Mouse (Mus musculus) c-Kit-positive CD71-negative TER-119-negative erythroid progenitor cells, embryonic 14.5 days (primary cell): ENCODE results near the gene Pde8a.

Experiments used
- DNase-seq: peaks from one replicate; pipeline ENCODE4 v3.0.0-alpha.2; 2013; ENCODE audit warnings: low read depth

Gene Pde8a

DNA sequence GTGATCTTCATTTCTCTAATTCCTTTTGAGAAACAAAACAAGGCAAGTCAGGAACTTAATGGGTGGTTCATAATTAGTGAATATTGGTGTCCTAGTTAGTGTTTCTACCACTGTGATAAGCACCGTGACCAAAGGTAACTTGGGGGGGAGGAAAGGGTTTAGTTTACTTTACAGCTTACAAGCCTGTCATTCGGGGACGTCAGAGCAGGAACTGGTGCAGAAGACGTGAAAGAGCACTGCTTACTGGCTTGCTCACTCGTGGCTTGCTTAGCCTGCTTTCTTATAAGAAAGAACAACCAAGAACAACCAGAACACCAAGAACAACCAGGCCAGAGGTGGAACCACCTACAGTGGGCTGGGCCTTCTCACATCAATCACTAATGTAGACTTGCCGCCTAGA lies 65.6 kb downstream of the Pde8a start:
- DNase-seq: no peak

DNA sequence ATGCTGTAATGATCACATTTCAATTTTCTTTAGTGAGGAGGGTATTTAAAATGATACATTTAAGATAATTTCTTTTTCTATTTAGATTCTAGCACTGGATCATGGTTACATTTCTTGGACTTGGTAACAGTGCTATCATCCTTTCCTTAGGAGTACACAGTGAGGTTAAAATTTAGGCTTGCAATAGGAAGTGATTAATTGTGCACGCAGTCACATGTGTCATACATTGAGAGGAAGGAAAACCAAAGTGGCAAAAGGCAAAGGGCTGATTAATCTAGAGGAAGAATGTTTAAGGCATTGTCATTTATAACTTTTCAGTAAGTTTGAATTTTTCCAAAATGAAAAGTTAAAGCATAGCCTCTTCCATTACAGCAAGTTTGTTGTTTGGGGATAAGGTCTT lies 67.8 kb downstream of the Pde8a start:
- DNase-seq: no peak

DNA sequence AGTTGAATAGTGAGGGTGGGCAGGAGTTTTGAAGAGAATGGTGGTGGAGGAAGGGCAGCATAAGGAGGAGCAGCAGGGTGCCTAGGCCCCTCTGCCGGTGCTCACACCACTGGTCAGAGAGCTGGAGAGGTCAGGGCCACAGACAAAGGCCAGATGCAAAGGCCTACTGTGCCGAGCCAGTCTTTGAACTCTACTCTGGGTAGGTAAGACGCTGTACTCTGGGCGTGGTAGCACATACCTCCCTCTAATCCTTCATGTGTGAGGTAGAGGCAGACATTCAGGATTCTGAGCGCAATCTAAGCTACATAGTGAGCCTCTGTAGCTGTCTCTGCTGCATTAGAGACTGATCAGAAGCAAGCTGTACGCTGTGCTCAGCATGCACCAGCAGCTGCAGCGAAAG lies 73.1 kb downstream of the Pde8a start:
- DNase-seq: no peak

DNA sequence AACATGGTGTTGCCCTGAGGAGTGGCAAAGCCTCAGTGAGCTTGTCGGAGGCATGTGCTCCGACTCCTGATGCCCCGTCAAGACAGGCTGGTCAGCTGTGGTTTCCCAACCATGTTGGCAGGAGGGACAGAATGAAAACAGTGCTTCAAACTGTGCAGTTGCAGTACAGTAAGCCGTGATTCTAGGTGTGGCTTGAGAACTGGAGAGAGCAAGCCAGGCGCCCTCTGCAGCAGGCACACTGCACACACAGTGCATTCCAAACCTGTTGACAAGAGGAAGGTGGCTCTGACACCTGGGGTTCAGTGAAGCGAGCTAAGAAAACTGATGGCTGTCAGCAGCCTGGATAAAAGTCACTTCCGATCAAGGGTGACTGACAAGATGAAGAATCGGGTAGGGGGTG lies 73.5 kb downstream of the Pde8a start:
- DNase-seq: no peak

DNA sequence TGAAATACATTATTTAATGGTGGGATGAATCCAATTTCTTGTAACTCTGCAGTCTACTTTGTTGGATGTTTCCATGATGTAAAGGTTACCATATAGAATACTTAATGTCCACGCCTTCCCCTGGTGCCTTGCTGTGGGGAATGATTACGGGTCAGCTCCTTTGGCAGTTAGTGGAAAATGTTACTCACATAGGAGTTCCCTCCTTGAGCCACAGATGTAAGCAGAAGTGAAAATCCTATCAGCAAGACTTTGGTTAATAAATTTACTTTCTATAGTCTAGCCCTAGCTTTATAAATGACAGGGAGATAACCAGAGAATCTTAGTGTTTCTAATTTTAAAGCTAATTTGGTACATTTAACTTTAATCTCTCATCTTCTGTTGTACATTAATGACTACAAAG lies 81.8 kb downstream of the Pde8a start:
- DNase-seq: no peak

DNA sequence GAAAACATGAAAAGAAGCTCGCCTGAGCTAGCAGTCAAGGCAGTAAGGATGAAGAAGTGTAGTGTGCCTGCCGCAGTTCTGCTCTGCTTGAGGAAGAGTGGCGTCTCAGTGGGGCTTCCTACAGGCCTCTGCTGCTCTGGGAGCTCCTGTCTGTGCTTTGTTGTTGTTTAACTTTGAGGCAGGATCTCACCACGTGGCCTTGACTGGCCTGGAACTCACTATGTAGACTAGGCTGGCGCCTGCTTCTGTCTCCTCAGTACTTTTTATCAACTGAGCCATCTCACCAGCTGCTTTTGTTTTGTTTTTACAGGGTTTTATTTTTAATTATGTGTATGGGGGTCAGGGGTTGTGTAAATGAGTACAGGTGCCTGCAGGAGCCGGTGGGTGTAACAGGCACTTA lies 84.8 kb downstream of the Pde8a start:
- no peak for DNase-seq

DNA sequence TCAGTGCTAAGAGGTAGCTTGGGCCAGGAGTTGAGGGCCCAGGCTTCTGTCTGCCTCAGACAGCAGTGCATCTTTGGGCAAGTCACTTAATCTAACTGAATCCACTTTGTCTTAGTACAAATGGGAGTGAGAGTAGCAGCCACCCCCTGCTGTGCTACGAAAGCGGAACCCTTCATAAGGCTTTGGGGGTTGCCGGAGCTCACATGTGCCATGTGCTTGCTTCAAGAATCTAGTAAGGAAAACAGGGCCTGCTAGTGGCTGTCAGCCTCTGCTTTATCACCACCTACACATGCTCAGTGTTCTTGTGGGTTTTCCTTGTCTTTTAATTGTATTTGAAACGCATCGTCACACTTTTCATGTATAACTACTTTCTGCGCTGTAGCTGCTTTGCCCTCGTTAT lies 87.9 kb downstream of the Pde8a start:
- no peak for DNase-seq

DNA sequence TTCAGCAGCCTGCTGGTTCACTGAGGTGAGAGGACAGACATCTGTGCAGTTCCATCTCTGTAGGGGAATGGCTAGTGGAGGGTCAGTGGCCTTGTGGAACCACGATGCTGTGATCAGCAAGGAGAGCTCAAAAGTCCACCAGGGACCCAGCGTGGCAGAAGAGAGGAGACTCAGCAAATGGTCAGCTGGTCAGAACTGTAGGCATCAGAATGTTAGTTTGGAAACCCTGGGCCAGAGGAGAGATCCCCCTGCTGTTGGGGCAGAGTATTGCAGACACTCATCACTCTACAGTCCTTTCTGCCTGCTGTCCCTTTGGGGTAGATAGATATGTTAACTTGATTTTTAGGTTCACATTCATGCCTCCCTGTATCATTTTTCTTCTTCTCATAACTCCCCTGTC lies 90.3 kb downstream of the Pde8a start:
- DNase-seq: no peak

DNA sequence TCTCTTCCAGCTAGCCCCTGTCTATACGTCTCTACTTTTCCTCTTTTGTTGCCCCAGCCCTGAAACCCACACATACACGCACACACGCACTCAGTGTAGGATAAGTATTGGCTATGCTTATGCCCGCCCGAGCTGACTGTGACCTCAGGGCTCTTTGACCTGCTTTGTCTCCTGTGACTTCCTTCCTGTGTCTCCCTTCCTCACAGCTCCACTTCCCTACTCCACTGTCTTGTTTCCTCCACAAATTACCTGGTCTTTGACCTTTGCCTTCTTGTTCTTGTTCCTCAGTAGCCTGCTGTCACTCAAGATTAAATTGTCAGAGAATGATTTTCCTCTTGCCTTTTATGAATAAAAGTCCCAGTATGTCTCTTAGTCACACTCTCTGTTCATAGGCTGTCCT lies 90.7 kb downstream of the Pde8a start:
- no peak for DNase-seq

DNA sequence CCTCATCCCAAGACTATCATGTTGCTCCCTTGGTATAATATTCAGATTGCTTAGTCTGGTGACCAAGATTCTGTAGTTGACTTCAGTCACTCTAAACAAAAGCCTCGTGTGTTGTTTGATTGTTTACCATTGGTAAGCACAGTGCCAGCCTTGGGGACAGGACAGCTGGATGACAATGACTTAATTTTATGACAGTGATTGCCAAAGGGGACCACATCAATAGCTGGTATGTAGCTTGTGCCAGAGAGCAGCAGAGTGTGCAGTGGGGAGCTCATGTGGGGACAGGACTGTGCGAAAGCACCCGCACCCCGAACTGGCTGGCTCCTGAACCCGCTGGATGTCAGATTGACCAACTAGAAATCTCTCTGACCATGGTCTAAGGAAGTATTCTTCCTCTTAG lies 91.3 kb downstream of the Pde8a start:
- no peak for DNase-seq

DNA sequence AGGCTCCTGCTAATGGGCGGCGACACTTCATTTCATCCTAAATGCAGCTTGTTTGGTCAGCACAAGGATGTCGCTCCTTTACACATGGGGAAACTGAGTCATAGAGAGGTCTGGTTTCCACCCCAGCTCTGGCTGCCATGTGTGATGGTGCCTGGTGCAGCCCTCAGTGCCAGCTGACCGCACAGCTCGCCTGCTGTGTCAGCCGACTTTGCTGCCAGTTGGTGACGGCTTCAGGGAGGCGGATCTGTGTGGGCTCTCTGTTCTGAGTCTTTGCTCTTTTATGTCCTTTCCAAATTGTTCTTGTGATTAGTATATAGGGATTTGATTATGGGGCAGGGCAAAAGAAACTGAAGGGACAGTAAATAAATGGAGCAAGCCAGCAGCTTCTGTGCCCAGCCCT lies 94.3 kb downstream of the Pde8a start:
- DNase-seq: no peak

DNA sequence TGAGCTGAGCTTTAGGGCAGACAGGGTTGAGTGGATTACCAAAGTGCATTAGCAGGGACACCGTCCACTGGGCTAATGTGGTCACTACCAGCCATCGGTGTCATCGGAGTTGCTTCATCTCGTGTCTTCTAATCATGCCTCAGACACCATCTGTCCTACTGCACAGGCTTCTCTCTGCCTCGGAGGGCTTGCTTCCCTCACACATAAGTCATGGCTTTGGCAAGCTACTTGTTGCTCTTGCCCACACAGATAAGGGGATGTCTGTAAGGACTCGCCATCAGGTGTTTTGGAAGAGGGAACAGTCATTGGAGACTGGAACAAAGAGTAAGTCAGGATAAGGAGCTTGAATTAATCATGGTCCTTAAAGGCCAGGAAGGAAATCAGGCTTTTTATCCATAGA lies 95.9 kb downstream of the Pde8a start:
- DNase-seq: no peak

DNA sequence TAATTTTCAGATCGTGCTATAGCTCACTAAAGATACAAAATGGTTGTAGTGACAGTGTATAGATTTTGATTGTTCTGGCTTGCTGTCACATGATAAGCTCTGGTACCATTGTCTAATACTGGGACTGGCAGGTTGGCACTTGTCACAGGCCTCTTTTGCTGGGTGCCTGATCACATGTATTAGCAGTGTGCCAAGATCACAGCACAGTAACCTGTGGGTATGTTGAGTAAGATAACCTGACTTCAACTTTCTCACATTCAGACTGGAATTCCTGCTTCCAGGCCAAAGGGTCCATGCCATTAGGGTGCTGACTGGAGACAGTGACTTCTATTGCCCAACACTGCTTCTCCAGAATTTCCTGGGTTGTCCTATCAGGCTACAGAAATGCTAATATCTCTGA lies 97.7 kb downstream of the Pde8a start:
- no peak for DNase-seq

DNA sequence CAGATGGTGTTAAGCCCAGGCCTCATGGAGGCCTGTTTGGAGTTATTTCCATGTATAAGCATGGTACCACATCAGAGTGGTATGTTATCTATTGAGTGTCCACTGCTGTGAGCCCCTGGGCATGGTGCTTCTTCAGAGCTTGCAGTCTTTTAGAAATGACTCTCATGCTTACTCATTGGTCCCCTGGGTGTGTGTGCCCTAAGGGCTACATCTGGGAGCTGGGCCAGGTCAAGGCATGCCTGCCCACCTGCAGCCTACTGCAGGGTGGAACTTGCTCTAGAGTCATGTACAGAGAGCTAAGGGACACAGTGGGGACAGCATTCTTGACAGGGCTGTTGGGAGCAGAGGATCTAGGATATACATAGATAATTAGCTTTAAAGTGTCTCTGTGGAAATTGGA lies 98.2 kb downstream of the Pde8a start:
- DNase-seq: no peak

DNA sequence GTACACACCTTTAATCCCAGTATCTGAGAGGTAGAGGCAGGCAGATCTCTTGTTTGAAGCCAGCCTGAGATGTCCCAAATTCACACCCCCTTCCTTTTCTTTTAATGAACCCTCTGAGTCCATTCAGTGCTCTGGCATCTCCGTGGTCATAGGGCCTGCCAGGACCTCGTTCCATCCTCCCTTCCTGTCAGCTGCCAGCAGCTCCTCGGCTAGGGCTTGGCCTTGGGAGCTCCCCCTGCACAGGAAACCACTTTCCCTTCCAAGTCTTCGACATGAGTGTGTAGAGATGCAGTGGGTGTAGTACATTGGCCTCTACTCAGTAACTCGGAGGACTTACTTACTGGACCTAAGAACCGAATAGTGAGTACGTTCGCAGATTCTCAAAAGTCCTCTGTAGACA lies 102.2 kb downstream of the Pde8a start:
- no peak for DNase-seq

DNA sequence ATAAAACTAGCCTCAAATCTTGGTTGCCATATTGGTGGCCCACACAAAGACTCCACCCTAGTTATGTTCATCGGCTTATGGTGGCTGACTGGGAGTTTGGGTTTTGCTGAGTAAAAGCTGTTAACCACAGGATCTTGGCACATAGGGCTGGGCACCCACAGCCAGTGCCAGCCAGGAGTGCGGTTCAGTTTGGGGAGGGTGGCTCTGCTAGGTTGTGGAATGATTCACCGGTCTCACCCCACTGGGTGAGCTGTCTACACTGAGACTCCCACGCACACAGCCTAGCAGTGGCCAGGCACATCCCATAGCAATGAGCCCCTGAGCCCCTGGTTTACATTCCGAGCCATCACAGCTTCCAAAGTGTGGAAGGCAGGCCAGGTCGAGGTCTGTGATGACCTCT lies 106.4 kb downstream of the Pde8a start:
- no peak for DNase-seq

DNA sequence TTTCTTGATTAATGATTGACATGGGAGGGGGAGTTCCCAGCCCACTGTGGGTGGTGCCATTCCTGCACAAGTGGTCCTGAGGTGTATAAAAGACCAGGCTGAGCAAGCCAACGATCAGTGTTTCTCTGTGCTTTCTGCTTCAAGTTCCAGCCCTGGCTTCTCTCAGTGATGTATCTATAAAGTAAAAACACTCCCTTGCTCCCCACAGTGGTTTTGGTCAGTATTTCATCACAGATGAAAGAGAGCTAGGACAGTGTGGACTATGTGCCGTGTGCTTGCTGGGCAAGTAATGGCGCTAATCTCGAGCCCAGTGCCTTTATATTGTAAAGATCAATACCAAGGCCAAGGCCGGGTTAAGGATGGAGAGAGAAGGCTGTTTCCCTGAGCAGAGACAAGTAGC lies 108.4 kb downstream of the Pde8a start:
- DNase-seq: no peak

DNA sequence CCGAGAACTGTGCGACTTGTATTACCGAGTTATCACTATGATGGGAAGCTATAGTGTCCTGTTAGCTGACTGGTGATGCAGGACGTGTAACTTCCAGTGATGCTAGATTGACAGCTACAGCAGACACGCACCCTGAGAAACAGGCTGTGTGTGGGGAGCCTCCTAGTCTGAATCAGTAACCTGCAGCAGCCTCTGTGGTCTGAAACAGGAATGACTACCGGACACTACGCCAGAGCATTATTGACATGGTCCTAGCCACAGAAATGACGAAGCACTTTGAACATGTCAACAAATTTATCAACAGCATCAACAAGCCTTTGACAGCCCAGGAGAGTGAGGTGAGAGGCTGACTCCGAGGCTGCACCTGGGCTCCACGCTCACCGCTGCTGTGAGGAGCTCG lies 112.6 kb downstream of the Pde8a start:
- DNase-seq: no peak

DNA sequence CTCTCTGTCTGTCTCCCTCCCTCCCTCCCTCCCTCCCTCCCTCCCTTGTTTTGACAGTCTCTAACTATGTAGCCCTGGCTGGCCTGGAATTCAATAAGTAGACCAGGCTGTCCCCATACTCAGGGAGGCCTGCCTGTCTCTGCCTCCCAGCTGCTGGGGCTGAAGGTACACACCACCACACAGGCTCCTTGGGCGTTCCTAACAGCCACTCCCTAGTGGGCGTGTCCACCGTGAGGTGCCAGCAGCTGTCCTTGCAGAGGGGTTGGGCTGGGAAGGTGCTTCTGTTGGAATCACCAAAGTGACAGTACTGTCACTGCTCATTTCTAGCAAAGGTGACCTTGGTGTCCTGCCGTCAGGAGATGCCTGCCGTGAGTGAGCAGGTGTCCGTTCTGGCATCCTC lies 113.5 kb downstream of the Pde8a start:
- no peak for DNase-seq

DNA sequence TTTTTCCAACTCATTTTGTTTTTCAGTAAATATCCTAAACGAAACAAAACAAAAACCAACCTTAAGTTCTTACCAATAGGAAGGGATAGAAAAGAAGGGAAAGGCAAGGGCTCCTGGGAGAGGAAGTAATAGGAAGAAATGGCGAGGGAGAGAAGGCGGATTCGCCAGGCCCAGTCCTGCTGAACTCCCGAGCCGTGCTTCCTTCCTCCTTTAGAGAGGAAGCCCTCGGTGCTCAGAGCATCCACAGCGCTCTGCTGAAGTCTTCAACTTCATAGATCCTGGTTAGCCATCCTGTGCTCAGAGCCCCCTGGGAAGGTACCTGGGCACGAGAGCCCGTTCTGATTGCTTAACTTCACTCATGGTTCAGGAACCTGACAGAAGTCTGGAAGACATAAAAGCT lies 114.3 kb downstream of the Pde8a start:
- no peak for DNase-seq

DNA sequence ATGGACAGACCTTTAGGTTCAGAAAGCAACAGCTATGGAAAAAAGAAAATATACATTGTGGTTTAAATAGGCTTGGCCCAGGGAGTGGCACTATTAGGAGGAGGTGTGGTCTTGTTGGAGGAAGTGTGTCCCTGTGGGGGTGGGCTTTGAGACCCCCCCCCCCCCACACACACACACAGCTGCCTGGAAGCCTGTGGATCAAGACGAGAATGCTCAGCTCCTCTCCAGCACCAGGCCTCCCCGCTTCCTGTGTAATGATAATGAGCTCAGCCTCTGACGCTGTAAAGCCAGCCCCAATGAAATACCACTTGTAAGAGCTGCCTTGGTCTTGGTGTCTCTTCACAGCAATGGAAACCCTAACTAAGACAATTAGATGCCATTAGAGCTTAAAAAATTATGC lies 117.4 kb downstream of the Pde8a start:
- no peak for DNase-seq

DNA sequence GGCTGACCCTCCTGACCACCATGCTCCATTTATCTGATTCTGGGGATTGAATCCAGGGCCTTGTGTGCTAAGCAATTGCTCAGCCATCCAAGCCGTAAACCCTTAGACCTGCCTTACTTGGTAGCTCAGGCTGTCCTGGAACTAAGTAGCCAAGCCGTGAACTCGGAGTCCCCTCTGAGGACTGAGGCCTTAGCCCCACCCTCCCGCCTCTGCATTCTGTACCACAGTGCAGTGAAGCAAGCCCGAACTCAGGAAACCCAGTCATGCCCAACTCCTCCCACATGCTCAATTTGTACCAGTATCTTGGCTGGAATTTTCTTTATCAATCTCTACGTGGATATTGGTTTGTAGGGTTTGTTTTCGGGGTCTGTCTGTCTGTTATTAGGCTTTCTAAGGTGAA lies 118.5 kb downstream of the Pde8a start:
- DNase-seq: no peak

DNA sequence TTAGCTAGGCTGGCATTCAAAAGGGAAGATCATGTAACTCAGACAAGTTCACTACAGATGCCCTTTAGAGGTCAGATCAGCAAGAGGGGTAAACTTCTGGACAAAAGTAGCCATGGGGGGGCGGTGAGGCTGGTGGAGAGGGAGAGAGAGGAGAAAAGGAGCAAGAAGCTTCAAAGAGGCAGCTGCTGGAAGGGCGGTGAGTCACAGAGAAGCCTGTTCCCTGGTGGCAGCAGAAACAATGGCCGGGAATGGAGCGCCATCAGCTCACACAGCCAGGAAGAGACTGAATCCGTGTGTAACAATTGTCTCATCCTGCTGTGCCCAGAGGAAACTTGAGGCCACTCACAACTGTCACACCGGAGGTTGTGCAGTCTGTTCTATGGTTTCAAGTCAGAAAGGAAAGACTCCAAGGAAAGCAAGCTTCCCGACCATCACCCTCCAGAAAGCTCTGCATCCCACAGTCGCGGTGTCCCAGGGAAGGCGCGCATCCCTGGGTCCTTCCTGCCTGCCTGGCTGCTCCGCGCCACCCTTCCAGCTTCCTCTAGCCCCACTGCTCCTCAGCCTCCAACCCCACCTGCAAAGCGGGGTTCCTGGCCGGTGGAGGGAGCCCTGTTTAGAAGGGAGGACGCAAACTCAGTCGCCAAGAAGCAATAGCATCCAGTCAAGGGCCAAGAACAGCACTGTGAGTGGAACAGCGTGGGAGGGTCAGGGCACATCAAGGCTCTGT lies 122.5 kb downstream of the Pde8a start:
- no peak for DNase-seq

DNA sequence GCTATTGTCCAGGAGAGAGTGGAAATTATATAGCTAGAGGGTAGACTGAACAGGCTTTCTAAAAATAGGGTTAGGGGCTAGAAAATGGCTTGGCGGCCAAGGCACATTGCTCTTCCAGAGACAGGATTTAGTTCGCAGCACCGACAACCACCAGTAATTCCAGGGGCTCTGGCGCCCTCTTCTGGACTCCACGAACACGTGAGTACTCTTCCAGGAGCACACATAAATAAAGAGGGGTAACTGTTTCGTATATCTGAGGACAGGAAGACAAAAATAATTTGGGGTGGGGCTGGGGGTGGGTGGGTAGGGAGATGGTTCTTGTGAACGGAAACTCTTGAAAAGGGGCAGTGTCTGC lies 123.0 kb downstream of the Pde8a start:
- peak; percentile 58 for DNase-seq
